24 mouse cellular contexts compared by ENCODE assay signal in the genomic region with DNA sequence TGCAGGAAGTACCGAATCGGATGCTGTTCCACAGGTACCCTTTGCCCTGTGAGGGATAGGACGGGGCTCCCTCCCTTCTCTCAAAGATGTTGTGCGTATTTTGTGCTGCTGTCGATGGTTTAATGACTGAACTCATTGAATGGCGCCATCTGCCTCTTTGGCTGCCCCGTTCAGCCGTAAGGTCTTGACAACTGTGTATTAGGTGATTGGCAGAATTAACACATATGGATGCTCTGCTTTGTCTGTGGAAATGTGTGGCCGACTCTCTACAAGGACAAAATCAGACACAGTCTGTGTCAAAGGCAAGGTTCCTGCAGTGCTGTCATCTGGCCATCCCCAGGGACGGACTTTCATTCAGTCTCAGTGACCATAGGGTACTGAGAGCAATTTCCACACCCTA.
DNase-seq lines count a peak whose midpoint lies in the region; ATAC-seq and TF ChIP-seq lines count a peak whose summit lies in the region.
"Had no signal": no experiment of that assay in that cellular context is flagged by ENCODE, and none has a peak within 500 bp of the region (broad histone marks: within the 10 kb centered on the region; RNA-seq: fewer than 3 reads in every experiment).

No protein-coding gene starts in this region.

- 59% methylated on average over 10 of the region's 10 CpGs for WGBS in hindbrain, embryonic 16.5 days
- 52% methylated on average over 10 of the region's 10 CpGs for WGBS in hindbrain, embryonic 14.5 days
- 71% methylated on average over 10 of the region's 10 CpGs for WGBS in midbrain, postnatal 0 days
- 60% methylated on average over 10 of the region's 10 CpGs for WGBS in midbrain, embryonic 16.5 days
- whole genome bisulfite sequencing in forebrain, embryonic 15.5 days = 49% methylated on average over 10 of the region's 10 CpGs

- peak; percentile 42 to 60 for DNase-seq in cerebellum, postnatal 10 days
- no peak for DNase-seq in cerebellum, adult 11-12 months
- no peak for DNase-seq in hindbrain, embryonic 14.5 days (ENCODE audit: low spot score)
- peak; percentile 50 for DNase-seq in midbrain, postnatal 0 days (ENCODE audit: low spot score)
- DNase-seq in layer of hippocampus, postnatal 36 days = no peak
- DNase-seq: adrenal gland, postnatal 14 days; gastrocnemius, adult 2 months; gastrocnemius, postnatal 36 days; heart, adult 2 months; kidney, adult 9 months; kidney, postnatal 10 days; layer of hippocampus, adult 9-11 months; lung, postnatal 36 days had no signal

- H3K9ac ChIP-seq in hindbrain, embryonic 16.5 days (ENCODE audit: low read depth, low read length) = no peak overlapping the region
- H3K9ac ChIP-seq in hindbrain, embryonic 14.5 days = no peak overlapping the region
- no peak overlapping the region for H3K9ac ChIP-seq in midbrain, postnatal 0 days (replicated peaks; ENCODE audit: low read length, poor library complexity, severe bottlenecking)
- H3K9ac ChIP-seq in midbrain, embryonic 16.5 days (ENCODE audit: low read depth, low read length) = no peak overlapping the region
- no peak overlapping the region for H3K9ac ChIP-seq in forebrain, embryonic 15.5 days (replicated peaks)
- H3K9ac ChIP-seq: heart, embryonic 12.5 days; limb, embryonic 13.5 days; midbrain, embryonic 15.5 days; neural tube, embryonic 12.5 days had no signal

- no peaks in the 10 kb centered on the region for H3K9me3 ChIP-seq in hindbrain, embryonic 16.5 days (ENCODE audit: control insufficient read depth, low read length)
- H3K9me3 ChIP-seq in hindbrain, embryonic 14.5 days (ENCODE audit: control insufficient read depth, low read length) = no peaks in the 10 kb centered on the region
- no peaks in the 10 kb centered on the region for H3K9me3 ChIP-seq in midbrain, postnatal 0 days (ENCODE audit: low read length)
- no peaks in the 10 kb centered on the region for H3K9me3 ChIP-seq in midbrain, embryonic 16.5 days (replicated peaks; ENCODE audit: control insufficient read depth, low read length, poor library complexity, severe bottlenecking)
- no peaks in the 10 kb centered on the region for H3K9me3 ChIP-seq in forebrain, embryonic 15.5 days
- H3K9me3 ChIP-seq: heart, embryonic 12.5 days; limb, embryonic 13.5 days; midbrain, embryonic 15.5 days; neural tube, embryonic 12.5 days had no signal

- H3K4me2 ChIP-seq in hindbrain, embryonic 16.5 days (ENCODE audit: low read length) = no peak overlapping the region
- no peak overlapping the region for H3K4me2 ChIP-seq in hindbrain, embryonic 14.5 days (replicated peaks)
- no peak overlapping the region for H3K4me2 ChIP-seq in midbrain, postnatal 0 days (ENCODE audit: low read depth, low read length, poor library complexity, severe bottlenecking)
- H3K4me2 ChIP-seq in midbrain, embryonic 16.5 days (ENCODE audit: low read length) = no peak overlapping the region
- H3K4me2 ChIP-seq in forebrain, embryonic 15.5 days (replicated peaks) = no peak overlapping the region
- H3K4me2 ChIP-seq: heart, embryonic 12.5 days; limb, embryonic 13.5 days; liver, embryonic 11.5 days; midbrain, embryonic 15.5 days; neural tube, embryonic 12.5 days had no signal

- no peak for TF ChIP-seq CTCF in midbrain, postnatal 0 days (IDR thresholded peaks at IDR 0.05)

- ATAC-seq in hindbrain, embryonic 16.5 days = peak; percentile 35; the same call in 1 of the 2 replicates
- no peak for ATAC-seq in hindbrain, embryonic 14.5 days (ENCODE audit: low FRiP score)
- no peak for ATAC-seq in midbrain, postnatal 0 days (ENCODE audit: low FRiP score)
- ATAC-seq in midbrain, embryonic 16.5 days = no peak
- ATAC-seq in forebrain, embryonic 15.5 days (replicated peaks) = peak; percentile 44
- ATAC-seq: CD4-positive, CD25-positive, alpha-beta regulatory T cell, adult 4 months; intestine, embryonic 16.5 days; midbrain, embryonic 15.5 days had no signal

- no peaks in the 10 kb centered on the region; the same call in 1 of the 2 replicates for H3K4me1 ChIP-seq in hindbrain, embryonic 16.5 days (ENCODE audit: control insufficient read depth, insufficient read depth, low read depth, low read length)
- H3K4me1 ChIP-seq in hindbrain, embryonic 14.5 days (replicated peaks; ENCODE audit: control insufficient read depth, insufficient read depth, low read length) = no peaks in the 10 kb centered on the region; the same call in 1 of the 2 replicates
- no peaks in the 10 kb centered on the region for H3K4me1 ChIP-seq in midbrain, postnatal 0 days (ENCODE audit: insufficient read depth, low read length)
- H3K4me1 ChIP-seq in midbrain, embryonic 16.5 days (ENCODE audit: control insufficient read depth, insufficient read depth, low read length) = 0 out of 2 replicates have a peak, but pooled peaks cover 2% of the 10 kb centered on the region
- peaks cover 35% of the 10 kb centered on the region for H3K4me1 ChIP-seq in forebrain, embryonic 15.5 days
- H3K4me1 ChIP-seq: neural tube, embryonic 12.5 days had no signal

- no peaks in the 10 kb centered on the region; the same call in 1 of the 2 replicates for H3K36me3 ChIP-seq in hindbrain, embryonic 16.5 days (ENCODE audit: control insufficient read depth, insufficient read depth, low read length)
- H3K36me3 ChIP-seq in hindbrain, embryonic 14.5 days (replicated peaks; ENCODE audit: control insufficient read depth, insufficient read depth) = no peaks in the 10 kb centered on the region; the same call in 1 of the 2 replicates
- H3K36me3 ChIP-seq in midbrain, postnatal 0 days (ENCODE audit: insufficient read depth, low read length) = no peaks in the 10 kb centered on the region
- 0 out of 2 replicates have a peak, but pooled peaks cover 2% of the 10 kb centered on the region for H3K36me3 ChIP-seq in midbrain, embryonic 16.5 days (ENCODE audit: control insufficient read depth, insufficient read depth, low read length)
- H3K36me3 ChIP-seq in forebrain, embryonic 15.5 days = 0 out of 2 replicates have a peak, but pooled peaks cover 6% of the 10 kb centered on the region
- H3K36me3 ChIP-seq: heart, embryonic 12.5 days; limb, embryonic 13.5 days; midbrain, embryonic 15.5 days; neural tube, embryonic 12.5 days had no signal

- no peaks in the 10 kb centered on the region for H3K27me3 ChIP-seq in hindbrain, embryonic 16.5 days (replicated peaks; ENCODE audit: control insufficient read depth, insufficient read depth, low read length)
- H3K27me3 ChIP-seq in hindbrain, embryonic 14.5 days (ENCODE audit: control insufficient read depth, insufficient read depth, low read length) = no peaks in the 10 kb centered on the region
- no peaks in the 10 kb centered on the region for H3K27me3 ChIP-seq in midbrain, postnatal 0 days (ENCODE audit: insufficient read depth, low read length)
- H3K27me3 ChIP-seq in midbrain, embryonic 16.5 days (ENCODE audit: control insufficient read depth, insufficient read depth, low read depth, low read length) = no peaks in the 10 kb centered on the region
- no peaks in the 10 kb centered on the region for H3K27me3 ChIP-seq in forebrain, embryonic 15.5 days
- H3K27me3 ChIP-seq: limb, embryonic 13.5 days; midbrain, embryonic 15.5 days; neural tube, embryonic 12.5 days had no signal

- H3K4me3 ChIP-seq in hindbrain, embryonic 16.5 days (ENCODE audit: low read length) = no peak overlapping the region
- H3K4me3 ChIP-seq in hindbrain, embryonic 14.5 days (replicated peaks; ENCODE audit: low read length) = no peak overlapping the region
- H3K4me3 ChIP-seq in midbrain, postnatal 0 days (ENCODE audit: low read depth, low read length) = no peak overlapping the region
- no peak overlapping the region for H3K4me3 ChIP-seq in midbrain, embryonic 16.5 days (ENCODE audit: low read depth, low read length)
- no peak overlapping the region for H3K4me3 ChIP-seq in forebrain, embryonic 15.5 days
- H3K4me3 ChIP-seq: gastrocnemius, adult 2 months; heart, adult 2 months; heart, embryonic 12.5 days; limb, embryonic 13.5 days; midbrain, embryonic 15.5 days; myocyte; neural tube, embryonic 12.5 days had no signal

- H3K27ac ChIP-seq in hindbrain, embryonic 16.5 days (ENCODE audit: low read depth, low read length) = no peak overlapping the region
- H3K27ac ChIP-seq in hindbrain, embryonic 14.5 days = no peak overlapping the region
- H3K27ac ChIP-seq in midbrain, postnatal 0 days (ENCODE audit: low read depth, low read length) = no peak overlapping the region
- no peak overlapping the region for H3K27ac ChIP-seq in midbrain, embryonic 16.5 days (ENCODE audit: low read length)
- no peak overlapping the region for H3K27ac ChIP-seq in forebrain, embryonic 15.5 days (replicated peaks)
- H3K27ac ChIP-seq: gastrocnemius, adult 2 months; heart, adult 2 months; limb, embryonic 13.5 days; midbrain, embryonic 15.5 days; neural tube, embryonic 12.5 days had no signal

Comparison
In these comparisons a context has a peak if more than half of its experiments do, and no peak if none do; other contexts are left out.
1. DNase-seq: peak in cerebellum, postnatal 10 days (2 of 2) and midbrain, postnatal 0 days (single experiment); none in cerebellum, adult 11-12 months (single experiment), hindbrain, embryonic 14.5 days (single experiment) and layer of hippocampus, postnatal 36 days (0 of 2).
2. ATAC-seq: peak in hindbrain, embryonic 16.5 days (single experiment) and forebrain, embryonic 15.5 days (single experiment); none in hindbrain, embryonic 14.5 days (single experiment), midbrain, postnatal 0 days (single experiment) and midbrain, embryonic 16.5 days (single experiment).